Mouse (Mus musculus) neutrophil, adult 5-6 weeks (primary cell): ENCODE data around the gene Lrrk2. TPM values are rescaled to one million over a fixed set of nuclear protein-coding genes. Genes with fewer than 3 reads are reported as not detected.
A peak's percentile ranks its signal among the peaks of the same experiment; 100 is the strongest.

ENCODE experiments used
- ATAC-seq: fragments of 151-379, 151-347 bp; 2 replicates; pipeline ENCODE4 v1.8.0; 2017; ENCODE audit warnings: mild to moderate bottlenecking, moderate TSS enrichment; ENCODE audit not compliant: insufficient number of reproducible peaks, poor library complexity, low FRiP score, severe bottlenecking; ENCODE audit errors: extremely low read depth
- total RNA-seq: library from RNA; stranded (forward); fragments of 200-1000 nt; gene quantifications from 2 replicates; pipeline ENCODE4 v1.2.3, GENCODE M21; 2017

Gene Lrrk2
- total RNA-seq = 298 and 325 TPM in 2 replicates

DNA sequence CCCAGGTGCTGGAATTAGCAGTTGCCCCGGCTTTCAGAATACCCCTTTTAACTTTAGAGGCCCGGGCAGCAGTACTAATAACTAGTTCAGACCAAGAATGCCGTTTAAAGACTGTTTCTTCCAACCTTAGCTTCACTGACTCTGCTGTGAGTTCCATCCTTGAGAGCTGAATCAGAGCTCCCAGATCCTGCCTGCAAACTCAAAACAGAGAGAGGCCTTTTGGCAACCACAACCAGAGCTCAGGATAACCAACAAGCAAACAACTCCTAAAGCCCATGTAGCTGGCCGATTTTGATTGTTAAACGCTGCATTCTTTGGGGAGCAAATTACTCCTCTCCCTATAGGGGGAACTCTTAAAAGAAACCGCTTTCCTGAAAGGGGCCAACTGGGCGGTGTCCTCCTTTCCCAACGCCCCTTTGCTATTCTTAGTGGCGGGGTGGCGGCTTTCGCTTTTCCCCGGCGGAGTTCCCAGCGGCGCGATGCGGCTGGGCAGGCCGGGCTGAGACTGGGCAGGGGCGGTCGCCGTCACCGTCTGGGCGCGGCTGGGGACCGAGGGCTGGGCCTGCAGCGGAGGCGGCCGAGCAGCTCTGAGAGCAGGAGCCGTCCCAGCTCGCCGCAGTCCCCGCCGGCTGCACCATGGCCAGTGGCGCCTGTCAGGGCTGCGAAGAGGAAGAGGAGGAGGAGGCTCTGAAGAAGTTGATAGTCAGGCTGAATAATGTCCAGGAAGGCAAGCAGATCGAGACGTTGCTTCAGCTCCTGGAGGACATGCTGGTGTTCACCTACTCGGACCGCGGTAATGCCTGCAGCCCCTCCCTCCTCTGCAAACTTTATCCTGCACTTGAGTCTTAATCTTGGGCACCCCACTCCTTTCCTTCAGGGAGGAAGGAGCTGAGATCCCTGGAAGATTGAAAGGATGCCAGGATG, at the start of gene Lrrk2:
TSS of gene Lrrk2 (plus strand) at position 531 of the 924 bp plus-strand sequence.
- peak; percentile 80 for ATAC-seq

DNA sequence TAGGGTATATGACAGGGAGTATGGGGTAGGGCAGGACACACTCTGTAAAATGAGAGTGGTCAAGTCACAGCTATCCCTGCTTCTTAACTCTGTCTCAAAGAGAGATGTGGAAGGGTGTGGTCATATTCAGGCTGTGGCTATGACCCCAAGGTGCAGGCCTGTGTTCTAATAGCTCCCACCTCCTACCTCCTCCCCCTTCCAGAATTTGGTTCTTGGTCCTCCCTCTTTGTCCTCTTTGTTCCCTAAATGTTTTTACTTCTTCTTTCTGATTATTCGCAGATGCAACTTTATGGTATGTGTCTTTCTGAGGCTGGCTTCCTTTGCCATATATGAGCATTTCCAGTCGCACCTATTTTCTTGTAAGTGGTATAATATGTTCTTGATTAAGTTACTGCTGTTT, 48.5 kb upstream of the Lrrk2 start:
- ATAC-seq = no peak

DNA sequence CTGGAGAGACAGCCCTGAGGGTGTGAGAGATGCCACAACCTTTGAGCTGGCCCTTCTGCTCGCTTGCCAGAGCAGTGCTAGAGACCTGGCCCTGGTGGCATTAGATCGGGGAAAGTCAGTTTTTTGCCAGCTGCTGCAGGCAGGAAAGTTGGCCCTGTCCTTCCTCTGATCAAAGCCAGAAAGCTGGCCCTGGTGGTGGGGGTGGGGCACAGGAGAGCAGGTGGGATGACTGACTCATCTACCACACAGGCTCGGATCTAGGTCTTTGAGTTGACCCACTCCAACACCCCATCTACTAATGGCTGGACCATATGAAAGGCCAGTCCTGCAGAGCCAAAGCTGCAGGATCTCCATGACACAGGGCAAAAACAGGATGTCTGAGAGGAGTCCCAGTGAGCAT, 43.8 kb upstream of the Lrrk2 start:
- no peak for ATAC-seq

DNA sequence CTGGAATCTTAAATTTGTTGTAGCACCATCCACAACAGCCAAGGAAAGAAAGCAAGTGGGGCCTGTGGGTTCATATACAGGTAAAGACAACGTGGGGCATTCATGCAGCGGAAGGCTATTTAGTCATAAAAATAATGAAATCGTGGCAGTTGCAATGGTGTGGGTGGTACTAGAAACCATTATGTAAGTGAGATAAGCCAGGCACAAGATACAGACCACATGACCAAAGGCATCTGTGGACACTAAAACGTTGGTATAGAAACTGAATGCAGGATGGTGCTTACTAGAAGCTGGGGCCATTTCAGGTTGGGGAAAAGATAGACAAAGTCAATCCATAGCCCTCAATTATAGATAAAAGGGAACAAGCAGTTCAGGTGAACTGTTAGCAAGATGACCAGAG, 40.5 kb upstream of the Lrrk2 start:
- no peak for ATAC-seq

DNA sequence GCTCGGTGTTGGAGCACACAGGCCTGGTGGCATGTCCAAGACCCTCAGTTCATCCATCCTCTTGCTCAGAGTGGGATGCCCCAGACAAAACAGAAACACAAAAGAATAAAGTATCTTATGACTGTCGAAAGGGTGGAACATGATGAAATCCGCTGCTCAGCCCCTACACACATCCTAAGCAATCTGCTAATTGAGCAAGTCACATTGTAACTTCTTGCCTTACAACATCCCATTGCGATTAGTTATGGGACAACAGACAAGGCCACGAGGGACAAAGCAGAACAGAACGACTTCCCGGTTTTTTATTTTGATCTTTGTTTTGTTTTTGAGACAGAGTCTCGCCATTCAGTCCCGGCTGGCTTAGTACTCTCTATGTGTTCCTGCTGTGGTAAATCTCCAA, 39.9 kb upstream of the Lrrk2 start:
- ATAC-seq = no peak

DNA sequence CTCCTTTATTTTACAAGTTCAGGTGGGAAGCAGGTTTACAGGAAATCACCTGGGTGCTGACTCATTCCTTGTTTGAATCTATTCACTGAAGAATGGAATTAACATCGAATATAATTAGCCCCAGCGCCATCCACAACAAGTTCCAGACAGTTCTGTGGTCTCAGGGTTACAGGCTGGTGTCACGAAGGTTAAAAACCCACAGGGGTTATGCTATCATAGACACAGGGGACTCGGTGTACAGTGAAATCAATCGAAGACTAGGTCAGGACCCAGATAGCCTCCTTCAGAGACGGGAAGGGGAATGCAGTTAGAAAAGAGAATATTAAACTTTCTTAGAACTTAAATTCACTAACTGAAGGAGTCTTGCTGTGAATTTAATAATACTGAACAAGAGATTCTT, 39.2 kb upstream of the Lrrk2 start:
- ATAC-seq = peak; percentile 44; the same call in 1 of the 2 replicates

DNA sequence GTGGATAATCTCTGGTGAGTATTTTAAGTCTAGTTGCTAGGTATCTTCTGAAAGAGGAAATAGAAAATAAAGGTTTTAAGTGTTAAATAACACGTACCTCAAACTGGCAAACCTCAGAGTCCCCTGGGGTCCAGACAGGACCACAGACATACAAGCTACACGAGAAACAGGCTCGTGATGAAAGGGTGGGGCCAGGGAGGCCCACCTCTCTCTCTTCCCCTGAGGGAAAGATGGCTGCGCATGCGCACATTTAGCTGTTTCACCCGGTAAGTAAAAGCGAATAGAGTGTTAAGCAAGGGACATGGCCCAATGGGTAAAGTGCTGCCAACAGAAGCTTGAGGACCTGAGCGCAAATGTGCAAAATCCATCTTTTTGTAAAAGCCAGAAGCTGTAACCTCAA, 38.7 kb upstream of the Lrrk2 start:
- ATAC-seq = peak; percentile 94

DNA sequence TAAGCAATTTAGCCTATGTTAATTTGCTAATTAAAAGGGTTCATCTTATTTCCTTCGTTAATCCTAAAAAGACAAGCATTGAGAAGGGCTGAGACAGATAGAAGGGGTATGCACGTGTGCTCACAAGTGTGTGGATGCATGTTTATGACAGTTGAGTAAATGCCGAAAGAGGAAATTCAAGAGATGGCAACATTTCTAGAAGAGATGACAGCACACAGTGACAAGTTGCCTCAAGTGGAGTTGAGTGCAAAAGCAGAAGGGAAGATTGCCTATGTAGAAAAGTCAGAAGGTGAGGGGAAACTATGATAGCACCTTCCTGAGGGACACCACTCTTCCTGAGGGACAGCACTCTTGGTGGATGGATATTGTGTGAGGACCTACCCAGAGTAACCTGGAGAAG, 31.3 kb upstream of the Lrrk2 start:
- ATAC-seq = peak; percentile 30; the same call in 1 of the 2 replicates

DNA sequence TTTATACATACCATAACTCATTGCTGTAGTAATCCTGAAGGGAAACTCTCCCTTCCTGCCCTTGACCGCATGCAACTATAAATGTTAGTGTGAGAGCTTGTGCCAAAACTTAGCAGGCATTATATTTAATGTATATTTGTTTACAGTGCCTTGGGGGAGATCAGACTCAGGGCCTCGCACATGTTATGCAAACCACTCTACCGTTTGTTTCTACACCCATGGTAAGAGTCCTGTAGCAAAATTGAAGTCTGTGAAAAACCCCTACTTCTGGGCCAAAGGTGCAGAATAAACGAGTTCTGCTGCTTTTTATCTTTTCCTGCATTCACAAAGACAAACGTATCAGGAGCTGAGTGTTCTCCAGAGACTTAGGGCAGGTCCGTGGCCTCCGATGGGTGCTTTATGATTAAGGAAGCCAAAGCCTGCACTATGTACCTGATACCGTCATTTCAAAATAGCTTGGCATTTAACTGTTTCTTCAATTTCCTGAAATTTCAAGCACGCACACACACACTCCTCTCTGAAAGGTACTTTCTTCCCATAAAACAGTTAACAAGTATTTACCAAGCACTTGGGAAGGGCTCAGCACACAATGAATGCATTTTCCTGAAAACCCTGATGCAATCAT, 30.2 kb upstream of the Lrrk2 start:
- ATAC-seq = no peak

DNA sequence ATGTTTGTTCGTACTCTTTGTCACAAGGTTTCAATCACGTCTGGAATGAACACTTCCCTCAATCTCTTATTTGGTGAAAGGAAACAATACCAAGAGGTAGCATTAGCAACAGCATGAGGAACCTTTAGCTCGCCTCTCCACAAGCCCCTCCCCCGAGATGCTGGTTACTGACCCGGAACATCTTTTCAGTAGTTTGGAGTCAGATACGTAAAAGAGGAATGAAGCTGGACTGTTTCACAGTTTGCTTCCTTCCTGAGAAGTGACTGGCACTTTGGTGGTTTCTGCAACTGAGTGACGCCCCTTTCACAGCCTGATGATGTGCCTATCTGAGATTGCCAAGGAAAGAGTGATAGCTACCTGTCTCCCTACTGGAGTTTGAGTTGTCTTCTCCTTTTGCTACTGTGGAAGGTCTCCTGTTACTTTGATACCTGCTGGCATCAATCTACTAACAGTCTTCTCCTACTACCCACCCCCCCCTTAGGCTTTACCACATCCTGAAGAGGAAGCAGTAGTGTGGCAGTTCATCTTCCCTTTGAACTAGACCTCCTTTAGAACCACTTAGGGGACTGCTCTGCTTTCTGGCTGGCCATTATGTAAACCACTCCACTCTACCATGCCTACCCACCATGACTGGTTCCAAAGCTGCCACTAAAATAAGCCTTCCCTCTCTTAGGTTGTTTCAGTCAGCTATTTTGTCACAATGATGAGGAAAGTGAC, 29.2 kb upstream of the Lrrk2 start:
- peak; percentile 89 for ATAC-seq

DNA sequence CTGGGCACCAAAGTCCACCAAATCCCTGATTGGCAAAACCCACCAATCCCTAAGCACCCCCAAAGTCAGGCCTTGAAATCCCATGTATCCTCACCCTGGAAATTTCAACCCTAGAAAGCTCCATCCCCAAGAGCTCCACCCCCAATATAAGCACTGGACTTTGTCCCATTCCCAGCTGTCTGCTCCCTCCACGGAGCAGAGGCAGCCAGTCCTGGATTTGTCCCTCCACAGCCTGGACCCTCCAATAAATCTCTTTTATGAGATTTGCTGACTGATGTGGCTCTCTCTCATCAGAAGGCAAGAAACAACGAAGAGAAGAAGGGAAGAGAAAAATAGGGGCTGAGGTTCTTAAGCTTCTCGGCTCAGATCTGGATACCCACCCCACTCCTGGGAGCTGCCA, 22.7 kb upstream of the Lrrk2 start:
- ATAC-seq = no peak

DNA sequence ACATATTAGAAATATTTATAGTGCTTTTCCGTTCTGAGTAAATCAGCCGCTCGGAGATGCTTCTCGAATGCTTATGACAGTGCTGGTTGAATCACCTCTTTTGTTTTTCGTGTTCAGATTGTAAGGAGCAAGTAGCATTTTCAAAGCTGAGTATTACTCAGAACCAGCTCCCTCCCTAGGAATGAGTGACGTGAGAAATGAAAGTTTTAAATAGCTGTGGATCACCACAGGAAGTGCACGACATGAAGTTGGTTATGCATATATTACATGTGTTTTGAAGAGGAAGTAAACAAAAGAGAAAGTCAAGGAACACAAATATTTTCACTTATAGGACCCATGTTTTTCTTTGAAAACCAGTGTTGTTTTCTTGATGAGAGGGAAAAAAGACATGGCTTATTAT, 21.5 kb upstream of the Lrrk2 start:
- ATAC-seq = peak; percentile 82; the same call in 1 of the 2 replicates

DNA sequence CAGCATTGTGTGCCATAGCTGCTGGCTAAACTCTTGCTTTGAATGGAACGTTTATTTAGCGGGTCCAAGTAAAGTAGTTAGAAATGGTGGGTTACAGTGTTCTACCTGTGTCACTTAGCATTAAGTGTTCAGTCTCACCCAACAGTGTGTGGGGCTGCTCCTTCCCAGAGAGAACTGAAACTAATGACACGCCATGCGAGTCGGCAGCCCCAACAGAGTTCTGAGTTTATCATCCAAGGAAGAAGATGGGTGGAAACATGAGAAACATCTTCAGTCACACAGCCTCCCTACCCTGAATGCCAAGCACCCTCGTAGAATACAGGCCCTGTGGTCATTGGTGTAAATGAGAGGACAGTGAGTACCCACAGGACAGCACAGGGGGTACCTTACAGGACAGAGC, 14.7 kb upstream of the Lrrk2 start:
- peak; percentile 70 for ATAC-seq

DNA sequence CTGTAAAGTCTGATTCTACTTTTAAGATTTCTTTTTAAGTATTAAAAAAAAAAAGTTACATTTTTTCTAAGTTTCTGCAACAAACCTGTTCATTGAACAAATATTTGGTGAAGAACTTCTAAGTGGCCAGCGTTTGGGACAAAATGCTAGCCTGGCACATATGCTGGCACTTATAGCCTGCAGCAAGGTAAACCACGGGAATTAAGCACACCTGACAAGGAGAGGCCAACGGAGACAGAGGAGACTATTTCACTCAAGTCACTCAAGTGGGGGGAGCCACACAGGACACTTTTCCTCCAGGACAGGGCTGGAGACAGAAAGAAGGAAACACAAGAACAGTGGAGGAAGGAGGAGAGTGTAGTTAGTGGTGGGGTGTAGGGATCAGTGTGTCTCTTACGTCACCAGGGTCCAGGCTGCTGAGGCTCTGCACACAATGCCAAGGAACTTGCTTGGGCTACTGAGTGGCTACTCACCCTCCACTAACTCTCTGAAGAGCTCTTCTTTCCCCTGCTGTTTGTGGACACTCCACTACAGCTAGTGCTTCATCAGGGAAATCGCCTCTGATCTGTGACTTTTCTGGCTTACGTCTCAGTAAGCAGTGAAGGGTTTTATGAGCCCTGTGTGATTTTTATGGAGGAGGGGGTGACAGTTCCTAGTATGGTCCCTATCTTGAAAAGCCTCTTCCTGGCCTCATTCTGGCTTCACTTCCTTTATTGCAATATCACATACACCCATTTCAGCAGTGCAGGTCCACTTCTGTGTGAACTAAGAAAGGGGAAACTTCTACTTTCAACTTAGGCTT, 12.5 kb upstream of the Lrrk2 start:
- peak; percentile 49 for ATAC-seq

DNA sequence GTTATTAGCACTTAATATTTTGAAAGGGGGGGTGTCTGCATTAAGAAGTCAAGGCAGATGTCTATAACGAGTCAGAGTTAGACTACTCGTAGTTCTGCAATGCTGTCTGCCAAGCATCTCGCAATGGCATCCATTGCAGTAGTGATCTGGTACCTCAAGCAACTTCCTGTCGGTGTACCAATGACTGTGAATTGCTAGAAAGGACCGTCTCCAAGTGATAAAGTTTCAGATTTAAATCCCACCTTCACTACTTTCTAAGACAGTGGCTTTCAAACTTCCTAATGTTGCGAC, 12.0 kb upstream of the Lrrk2 start:
- peak; percentile 55 for ATAC-seq

DNA sequence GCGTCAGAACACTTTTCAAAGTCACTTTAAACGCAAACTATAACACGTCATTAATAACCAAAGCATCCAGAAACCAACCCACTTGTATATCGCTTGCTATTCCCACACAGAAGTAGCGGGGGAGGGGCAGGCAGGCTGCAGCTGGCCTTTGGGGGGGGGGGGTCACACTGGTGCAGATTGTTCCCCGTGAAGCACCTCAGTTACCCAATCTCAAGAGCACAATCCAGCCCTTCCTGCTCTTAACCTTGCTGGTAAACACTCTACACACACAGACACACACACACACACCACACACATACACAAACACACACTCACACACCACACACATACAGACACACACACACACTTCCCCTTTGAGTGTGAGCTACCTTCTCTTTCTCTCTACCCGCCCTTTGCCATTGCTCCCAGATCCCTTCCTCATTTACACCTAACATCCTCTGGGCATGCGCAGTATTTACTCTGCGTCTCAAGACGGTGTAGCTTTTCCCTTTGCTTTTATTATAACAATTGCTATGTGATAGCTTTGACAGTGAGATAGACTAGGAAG, 8.3 kb upstream of the Lrrk2 start:
- no peak for ATAC-seq

DNA sequence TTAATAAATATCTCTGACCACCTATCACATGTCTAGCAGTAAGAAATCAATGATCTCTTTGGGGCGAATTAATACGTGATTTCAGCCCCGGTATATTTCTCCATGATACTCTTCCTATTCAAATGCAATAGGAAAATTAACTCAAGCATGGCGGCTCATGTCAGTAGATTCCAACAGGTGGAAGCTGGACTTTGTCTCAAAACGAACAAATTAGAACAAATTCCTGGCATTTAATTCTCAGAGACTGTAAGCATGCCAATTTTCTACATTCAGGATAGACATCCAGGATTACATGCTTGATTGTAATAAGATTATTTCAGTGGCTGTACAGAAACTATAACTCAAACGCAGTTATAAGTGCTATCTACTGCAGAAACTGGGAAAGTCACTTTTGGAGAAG, 7.4 kb upstream of the Lrrk2 start:
- no peak for ATAC-seq

DNA sequence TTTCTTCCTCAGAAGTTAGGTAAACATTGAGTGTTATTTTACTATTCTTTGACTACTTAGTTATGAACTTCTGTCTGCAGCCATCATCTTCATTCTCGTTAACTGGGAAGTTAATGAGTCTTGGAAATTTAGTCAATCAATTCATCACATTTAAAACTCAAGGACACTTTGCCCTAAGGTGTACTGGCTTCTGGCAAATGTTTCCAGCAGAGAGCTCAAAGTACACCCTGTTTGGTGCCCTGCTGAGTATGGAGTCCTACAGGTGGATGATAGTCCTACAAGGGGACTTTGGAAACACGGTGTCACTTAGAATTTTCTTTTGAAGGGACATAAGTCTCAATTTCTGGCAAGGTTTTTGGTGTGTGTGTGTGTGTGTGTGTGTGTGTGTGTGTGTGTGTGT, 1.8 kb upstream of the Lrrk2 start:
- ATAC-seq = no peak

DNA sequence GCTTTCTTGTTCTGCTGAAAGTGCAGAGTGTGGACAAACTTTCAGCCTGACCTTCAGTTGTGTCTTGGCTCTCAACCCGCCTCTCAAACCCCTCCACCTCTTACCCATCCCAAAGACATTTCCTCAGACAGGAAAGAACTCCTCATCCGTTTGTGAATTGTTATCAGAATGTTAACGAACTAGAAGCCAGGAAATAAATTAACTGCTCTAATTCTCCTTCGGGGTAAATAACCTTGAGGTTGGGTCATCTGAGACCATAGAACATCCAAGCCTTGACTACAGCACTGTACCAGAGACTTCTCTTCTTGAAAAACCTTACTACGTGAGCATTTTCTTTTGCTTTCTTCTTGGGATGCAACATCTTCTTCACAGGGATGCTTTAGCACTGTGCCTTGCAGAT, 988 bp upstream of the Lrrk2 start:
- no peak for ATAC-seq
